Mouse (Mus musculus): ENCODE results near the gene Atcay. TPM values are rescaled to one million over a fixed set of nuclear protein-coding genes. Genes with fewer than 3 reads are reported as not detected.

Atcay gene
- polyA plus RNA-seq, 1 experiment from 2014 or later: 4.1 TPM

GRCm38 (mm10) chr10:81180946-81181345 lies 49.7 kb downstream of the Atcay start:
- no peak overlapping the region for H3K4me3 ChIP-seq (ENCODE audit: low read depth, low read length)
- H3K36me3 ChIP-seq (replicated peaks; ENCODE audit: control insufficient read depth, insufficient read depth, low read depth, low read length): peaks cover 40% of the 10 kb centered on the region
- H3K4me1 ChIP-seq (ENCODE audit: control insufficient read depth, insufficient read depth, low read length): peaks cover 10% of the 10 kb centered on the region
- H3K27me3 ChIP-seq (ENCODE audit: control insufficient read depth, insufficient read depth, low read length): no peaks in the 10 kb centered on the region
- no peak overlapping the region for H3K27ac ChIP-seq (replicated peaks; ENCODE audit: low read depth, low read length)
- no peak overlapping the region for H3K9ac ChIP-seq (replicated peaks; ENCODE audit: low read length)
- H3K4me2 ChIP-seq (ENCODE audit: low read depth, low read length): no peak overlapping the region
- no peaks in the 10 kb centered on the region for H3K9me3 ChIP-seq (replicated peaks; ENCODE audit: control insufficient read depth, low read length)
- DNase-seq (ENCODE audit: low spot score) (no peak), ATAC-seq (replicated peaks; ENCODE audit: insufficient number of reproducible peaks, low FRiP score, low TSS enrichment, low read depth) (no peak)
- WGBS: 89% methylated on average over 13 of the region's 13 CpGs

GRCm38 (mm10) chr10:81179451-81180342 lies 50.9 kb downstream of the Atcay start:
- no peak for DNase-seq (ENCODE audit: low spot score)
- no peak for ATAC-seq (replicated peaks; ENCODE audit: insufficient number of reproducible peaks, low FRiP score, low TSS enrichment, low read depth)
- Histone ChIP-seq H3K4me2 (ENCODE audit: low read depth, low read length) (no peak overlapping the region), H3K4me3 (ENCODE audit: low read depth, low read length) (no peak overlapping the region), H3K4me1 (ENCODE audit: control insufficient read depth, insufficient read depth, low read length) (peaks cover 7% of the 10 kb centered on the region), H3K9me3 (replicated peaks; ENCODE audit: control insufficient read depth, low read length) (no peaks in the 10 kb centered on the region), H3K36me3 (replicated peaks; ENCODE audit: control insufficient read depth, insufficient read depth, low read depth, low read length) (peaks cover 40% of the 10 kb centered on the region), H3K27ac (replicated peaks; ENCODE audit: low read depth, low read length) (no peak overlapping the region), H3K9ac (replicated peaks; ENCODE audit: low read length) (no peak overlapping the region), H3K27me3 (ENCODE audit: control insufficient read depth, insufficient read depth, low read length) (no peaks in the 10 kb centered on the region)
- WGBS: 93% methylated on average over 32 of the region's 32 CpGs

GRCm38 (mm10) chr10:81178927-81179326 lies 51.7 kb downstream of the Atcay start:
- Histone ChIP-seq H3K27me3 (ENCODE audit: control insufficient read depth, insufficient read depth, low read length) (no peaks in the 10 kb centered on the region), H3K36me3 (replicated peaks; ENCODE audit: control insufficient read depth, insufficient read depth, low read depth, low read length) (peaks cover 40% of the 10 kb centered on the region), H3K9me3 (replicated peaks; ENCODE audit: control insufficient read depth, low read length) (no peaks in the 10 kb centered on the region), H3K4me3 (ENCODE audit: low read depth, low read length) (no peak overlapping the region), H3K9ac (replicated peaks; ENCODE audit: low read length) (no peak overlapping the region; the same call in 1 of the 2 replicates), H3K27ac (replicated peaks; ENCODE audit: low read depth, low read length) (no peak overlapping the region), H3K4me1 (ENCODE audit: control insufficient read depth, insufficient read depth, low read length) (peaks cover 7% of the 10 kb centered on the region), H3K4me2 (ENCODE audit: low read depth, low read length) (no peak overlapping the region)
- DNase-seq (ENCODE audit: low spot score) (no peak), ATAC-seq (replicated peaks; ENCODE audit: insufficient number of reproducible peaks, low FRiP score, low TSS enrichment, low read depth) (no peak)
- WGBS: 94% methylated on average over 11 of the region's 11 CpGs

- peak overlapping the region; percentile 90 for H3K9ac ChIP-seq (replicated peaks; ENCODE audit: low read length)
- peak overlapping the region; percentile 83 for H3K4me3 ChIP-seq (ENCODE audit: low read depth, low read length)
- ATAC-seq (replicated peaks; ENCODE audit: insufficient number of reproducible peaks, low FRiP score, low TSS enrichment, low read depth) (no peak), DNase-seq (ENCODE audit: low spot score) (no peak)
- H3K4me1 ChIP-seq (ENCODE audit: control insufficient read depth, insufficient read depth, low read length): peaks cover 2% of the 10 kb centered on the region; the same call in 1 of the 2 replicates
- peak overlapping the region; percentile 89 for H3K4me2 ChIP-seq (ENCODE audit: low read depth, low read length)
- H3K36me3 ChIP-seq (replicated peaks; ENCODE audit: control insufficient read depth, insufficient read depth, low read depth, low read length): peaks cover 40% of the 10 kb centered on the region
- no peaks in the 10 kb centered on the region for H3K27me3 ChIP-seq (ENCODE audit: control insufficient read depth, insufficient read depth, low read length)
- no peak overlapping the region for H3K27ac ChIP-seq (replicated peaks; ENCODE audit: low read depth, low read length)
- WGBS: 70% methylated on average over 14 of the region's 14 CpGs
- H3K9me3 ChIP-seq (replicated peaks; ENCODE audit: control insufficient read depth, low read length): no peaks in the 10 kb centered on the region
Observed at GRCm38 (mm10) chr10:81177958-81178712, 52.5 kb downstream of the Atcay start.

GRCm38 (mm10) chr10:81177491-81177925 lies 53.1 kb downstream of the Atcay start:
- Histone ChIP-seq H3K4me1 (ENCODE audit: control insufficient read depth, insufficient read depth, low read length) (peaks cover 2% of the 10 kb centered on the region; the same call in 1 of the 2 replicates), H3K36me3 (replicated peaks; ENCODE audit: control insufficient read depth, insufficient read depth, low read depth, low read length) (peaks cover 40% of the 10 kb centered on the region), H3K9ac (replicated peaks; ENCODE audit: low read length) (peak overlapping the region; percentile 90), H3K27ac (replicated peaks; ENCODE audit: low read depth, low read length) (peak overlapping the region; percentile 75), H3K4me2 (ENCODE audit: low read depth, low read length) (peak overlapping the region; percentile 89), H3K4me3 (ENCODE audit: low read depth, low read length) (peak overlapping the region; percentile 83), H3K27me3 (ENCODE audit: control insufficient read depth, insufficient read depth, low read length) (no peaks in the 10 kb centered on the region), H3K9me3 (replicated peaks; ENCODE audit: control insufficient read depth, low read length) (no peaks in the 10 kb centered on the region)
- 15% methylated on average over 16 of the region's 16 CpGs for WGBS
- ATAC-seq (replicated peaks; ENCODE audit: insufficient number of reproducible peaks, low FRiP score, low TSS enrichment, low read depth) (no peak), DNase-seq (ENCODE audit: low spot score) (no peak)

- Histone ChIP-seq H3K36me3 (replicated peaks; ENCODE audit: control insufficient read depth, insufficient read depth, low read depth, low read length) (peaks cover 38% of the 10 kb centered on the region), H3K27me3 (ENCODE audit: control insufficient read depth, insufficient read depth, low read length) (no peaks in the 10 kb centered on the region), H3K4me2 (ENCODE audit: low read depth, low read length) (peak within 1 kb of the TSS; percentile 89), H3K4me1 (ENCODE audit: control insufficient read depth, insufficient read depth, low read length) (peaks cover 2% of the 10 kb centered on the region; the same call in 1 of the 2 replicates), H3K9me3 (replicated peaks; ENCODE audit: control insufficient read depth, low read length) (no peaks in the 10 kb centered on the region), H3K4me3 (ENCODE audit: low read depth, low read length) (peak within 1 kb of the TSS; percentile 83), H3K27ac (replicated peaks; ENCODE audit: low read depth, low read length) (peak within 1 kb of the TSS; percentile 75), H3K9ac (replicated peaks; ENCODE audit: low read length) (peak within 1 kb of the TSS; percentile 90)
- ATAC-seq (replicated peaks; ENCODE audit: insufficient number of reproducible peaks, low FRiP score, low TSS enrichment, low read depth) (peak; percentile 76), DNase-seq (ENCODE audit: low spot score) (peak; percentile 99)
- WGBS: under 1% methylated on average over 77 of the region's 77 CpGs
Observed at GRCm38 (mm10) chr10:81176466-81177271, 54.0 kb downstream of the Atcay start, which contains the start of gene Eef2. Gene Eef2, plus strand, starts transcription at chr10:81176631.

GRCm38 (mm10) chr10:81175936-81176465 lies 54.6 kb downstream of the Atcay start:
- H3K4me3 ChIP-seq (ENCODE audit: low read depth, low read length): peak overlapping the region; percentile 83
- WGBS: 8% methylated on average over 13 of the region's 13 CpGs
- H3K4me2 ChIP-seq (ENCODE audit: low read depth, low read length): peak overlapping the region; percentile 39
- ATAC-seq (replicated peaks; ENCODE audit: insufficient number of reproducible peaks, low FRiP score, low TSS enrichment, low read depth) (no peak), DNase-seq (ENCODE audit: low spot score) (no peak)
- H3K4me1 ChIP-seq (ENCODE audit: control insufficient read depth, insufficient read depth, low read length): peaks cover 2% of the 10 kb centered on the region; the same call in 1 of the 2 replicates
- H3K9ac ChIP-seq (replicated peaks; ENCODE audit: low read length): peak overlapping the region; percentile 26; the same call in 1 of the 2 replicates
- no peak overlapping the region for H3K27ac ChIP-seq (replicated peaks; ENCODE audit: low read depth, low read length)
- H3K27me3 ChIP-seq (ENCODE audit: control insufficient read depth, insufficient read depth, low read length): no peaks in the 10 kb centered on the region
- H3K36me3 ChIP-seq (replicated peaks; ENCODE audit: control insufficient read depth, insufficient read depth, low read depth, low read length): peaks cover 31% of the 10 kb centered on the region
- H3K9me3 ChIP-seq (replicated peaks; ENCODE audit: control insufficient read depth, low read length): no peaks in the 10 kb centered on the region
